Mouse (Mus musculus) cerebellum, adult 2 months (tissue): ENCODE measurements at regions not wholly inside any gene's neighbourhood (a gene's known extent, or its start where the extent isn't known, plus 50 kb on each side); places are given as distances from the start of the nearest gene placed in this dataset.

ENCODE experiments used
- CTCF ChIP-seq: fragments of 200-500 bp; IDR thresholded peaks from 2 replicates; pipeline ENCODE4 v1.5.1; 2011; ENCODE audit warnings: low read depth, mild to moderate bottlenecking, control low read depth, low read length, moderate library complexity, borderline replicate concordance; ENCODE audit not compliant: insufficient read depth
- POLR2A ChIP-seq: fragments of 200-500 bp; IDR thresholded peaks from 2 replicates; pipeline ENCODE4 v1.6.1; 2011; ENCODE audit warnings: low read length, control low read depth, borderline replicate concordance; ENCODE audit not compliant: insufficient read depth

DNA sequence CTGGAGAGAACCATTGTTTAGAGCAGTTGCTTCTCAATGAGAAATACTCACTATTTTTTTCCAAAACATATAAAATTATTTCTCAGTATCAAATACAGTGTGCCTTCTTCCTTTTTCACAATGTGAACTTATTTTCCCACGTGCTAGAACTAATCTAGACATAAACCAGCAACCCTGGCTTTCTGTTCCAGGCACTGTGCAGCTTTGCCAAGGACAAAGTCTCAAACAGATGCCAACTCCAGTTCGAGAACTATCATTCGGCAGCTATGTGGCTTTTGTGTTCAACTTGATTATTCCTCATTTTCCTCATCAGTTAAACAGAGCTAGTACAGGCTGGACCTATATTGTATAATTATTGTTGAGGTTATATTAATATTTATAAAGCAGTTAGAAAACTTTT, 116.2 kb downstream of the Rpl36a-ps1 start:
- TF ChIP-seq CTCF: no peak
- no peak for TF ChIP-seq POLR2A
